Mouse (Mus musculus): ENCODE data around the gene Nfkb1. TPM values are rescaled to one million over a fixed set of nuclear protein-coding genes. Genes with fewer than 3 reads are reported as not detected.

Gene Nfkb1
- polyA plus RNA-seq, 1 experiment = 23.4 TPM

- DNase-seq (ENCODE audit: extremely low spot score in 1 of 2, low spot score in 1 of 2) = no peak
These were observed 97.0 kb downstream of the Nfkb1 start for GRCm38 (mm10) chr3:135594238-135594917.

- no peak for DNase-seq (ENCODE audit: extremely low spot score in 1 of 2, low spot score in 1 of 2)
These were observed 99.3 kb downstream of the Nfkb1 start for GRCm38 (mm10) chr3:135592011-135592410.

- no peak for DNase-seq (ENCODE audit: extremely low spot score in 1 of 2, low spot score in 1 of 2)
These were observed 100.0 kb downstream of the Nfkb1 start for GRCm38 (mm10) chr3:135591376-135591775.

- no peak for DNase-seq (ENCODE audit: extremely low spot score in 1 of 2, low spot score in 1 of 2)
These were observed 100.9 kb downstream of the Nfkb1 start for GRCm38 (mm10) chr3:135590471-135590870.

- DNase-seq (ENCODE audit: extremely low spot score in 1 of 2, low spot score in 1 of 2) = peak in 1 of 2 experiments; percentile 47
These were observed 104.9 kb downstream of the Nfkb1 start for GRCm38 (mm10) chr3:135586471-135586880.

GRCm38 (mm10) chr3:135586060-135586459 is 105.3 kb downstream of the Nfkb1 start:
- DNase-seq (ENCODE audit: extremely low spot score in 1 of 2, low spot score in 1 of 2) = no peak

GRCm38 (mm10) chr3:135585482-135585881 is 105.9 kb downstream of the Nfkb1 start:
- no peak for DNase-seq (ENCODE audit: extremely low spot score in 1 of 2, low spot score in 1 of 2)

GRCm38 (mm10) chr3:135582246-135582645 is 109.1 kb downstream of the Nfkb1 start:
- no peak for DNase-seq (ENCODE audit: extremely low spot score in 1 of 2, low spot score in 1 of 2)

- no peak for DNase-seq (ENCODE audit: extremely low spot score in 1 of 2, low spot score in 1 of 2)
These were observed 109.7 kb downstream of the Nfkb1 start for GRCm38 (mm10) chr3:135581606-135582117.

- DNase-seq (ENCODE audit: extremely low spot score in 1 of 2, low spot score in 1 of 2) = no peak
These were observed 110.7 kb downstream of the Nfkb1 start for GRCm38 (mm10) chr3:135580439-135581275.

- no peak for DNase-seq (ENCODE audit: extremely low spot score in 1 of 2, low spot score in 1 of 2)
These were observed 112.2 kb downstream of the Nfkb1 start for GRCm38 (mm10) chr3:135579179-135579578.

- no peak for DNase-seq (ENCODE audit: extremely low spot score in 1 of 2, low spot score in 1 of 2)
These were observed 112.7 kb downstream of the Nfkb1 start for GRCm38 (mm10) chr3:135578588-135579140.

- no peak for DNase-seq (ENCODE audit: extremely low spot score in 1 of 2, low spot score in 1 of 2)
These were observed 116.2 kb downstream of the Nfkb1 start for GRCm38 (mm10) chr3:135575126-135575525.

GRCm38 (mm10) chr3:135573051-135573450 is 118.3 kb downstream of the Nfkb1 start:
- DNase-seq (ENCODE audit: extremely low spot score in 1 of 2, low spot score in 1 of 2) = no peak

GRCm38 (mm10) chr3:135571540-135571939 is 119.8 kb downstream of the Nfkb1 start:
- DNase-seq (ENCODE audit: extremely low spot score in 1 of 2, low spot score in 1 of 2) = no peak

- no peak for DNase-seq (ENCODE audit: extremely low spot score in 1 of 2, low spot score in 1 of 2)
These were observed 122.7 kb downstream of the Nfkb1 start for GRCm38 (mm10) chr3:135568633-135569032.

- DNase-seq (ENCODE audit: extremely low spot score in 1 of 2, low spot score in 1 of 2) = no peak
These were observed 123.5 kb downstream of the Nfkb1 start for GRCm38 (mm10) chr3:135567888-135568287.

GRCm38 (mm10) chr3:135565306-135565705 is 126.0 kb downstream of the Nfkb1 start:
- DNase-seq (ENCODE audit: extremely low spot score in 1 of 2, low spot score in 1 of 2) = no peak

- no peak for DNase-seq (ENCODE audit: extremely low spot score in 1 of 2, low spot score in 1 of 2)
These were observed 126.6 kb downstream of the Nfkb1 start for GRCm38 (mm10) chr3:135564706-135565105.

GRCm38 (mm10) chr3:135563163-135563689 is 128.1 kb downstream of the Nfkb1 start:
- no peak for DNase-seq (ENCODE audit: extremely low spot score in 1 of 2, low spot score in 1 of 2)

GRCm38 (mm10) chr3:135562036-135562435 is 129.3 kb downstream of the Nfkb1 start:
- no peak for DNase-seq (ENCODE audit: extremely low spot score in 1 of 2, low spot score in 1 of 2)

Data from frontal cortex, adult 2 months (tissue).